Mouse (Mus musculus): ENCODE data around the gene Gpr137. TPM values are rescaled to one million over a fixed set of nuclear protein-coding genes. Genes with fewer than 3 reads are reported as not detected.

Gpr137 gene
- polyA plus RNA-seq, 1 experiment from 2014 or later: 5.3 TPM

GRCm38 (mm10) chr19:6975537-6976521 is 33.5 kb upstream of the Gpr137 start, which contains the start of gene Plcb3:
Plcb3 (minus strand) TSS chr19:6976470.
- Histone ChIP-seq H3K9me3 (replicated peaks; ENCODE audit: control insufficient read depth, low read length) (no peaks in the 10 kb centered on the region), H3K4me2 (ENCODE audit: low read depth, low read length) (peak within 1 kb of the TSS; percentile 99), H3K4me1 (ENCODE audit: control insufficient read depth, low read depth, low read length) (peaks cover 52% of the 10 kb centered on the region), H3K9ac (ENCODE audit: low read depth, low read length) (peak within 1 kb of the TSS; percentile 56), H3K36me3 (ENCODE audit: control insufficient read depth, insufficient read depth) (peaks cover 4% of the 10 kb centered on the region), H3K4me3 (ENCODE audit: low read depth, low read length) (peak within 1 kb of the TSS; percentile 77), H3K27ac (ENCODE audit: low read length) (peak within 1 kb of the TSS; percentile 57), H3K27me3 (ENCODE audit: control insufficient read depth, insufficient read depth, low read depth, low read length) (no peaks in the 10 kb centered on the region)
- WGBS (ENCODE audit: insufficient replicate concordance): 0% methylated on average over 16 of the region's 16 CpGs
- no peak for ATAC-seq (ENCODE audit: low read depth)

GRCm38 (mm10) chr19:6974211-6975205 is 32.2 kb upstream of the Gpr137 start, which contains the start of gene Ppp1r14b:
Ppp1r14b (plus strand) TSS chr19:6974968.
- under 1% methylated on average over 75 of the region's 84 CpGs for WGBS (ENCODE audit: insufficient replicate concordance)
- Histone ChIP-seq H3K4me3 (ENCODE audit: low read depth, low read length) (peak within 1 kb of the TSS; percentile 77), H3K36me3 (ENCODE audit: control insufficient read depth, insufficient read depth) (peaks cover 4% of the 10 kb centered on the region), H3K9me3 (replicated peaks; ENCODE audit: control insufficient read depth, low read length) (no peaks in the 10 kb centered on the region), H3K4me2 (ENCODE audit: low read depth, low read length) (peak within 1 kb of the TSS; percentile 99), H3K4me1 (ENCODE audit: control insufficient read depth, low read depth, low read length) (peaks cover 64% of the 10 kb centered on the region), H3K9ac (ENCODE audit: low read depth, low read length) (peak within 1 kb of the TSS; percentile 56), H3K27ac (ENCODE audit: low read length) (peak within 1 kb of the TSS; percentile 85), H3K27me3 (ENCODE audit: control insufficient read depth, insufficient read depth, low read depth, low read length) (no peaks in the 10 kb centered on the region)
- peak; percentile 63 for ATAC-seq (ENCODE audit: low read depth)

- no peak for ATAC-seq (ENCODE audit: low read depth)
- H3K36me3 ChIP-seq (ENCODE audit: control insufficient read depth, insufficient read depth): peaks cover 4% of the 10 kb centered on the region
- H3K4me1 ChIP-seq (ENCODE audit: control insufficient read depth, low read depth, low read length): peaks cover 64% of the 10 kb centered on the region
- peak overlapping the region; percentile 99 for H3K4me2 ChIP-seq (ENCODE audit: low read depth, low read length)
- peak overlapping the region; percentile 56; the same call in 1 of the 2 replicates for H3K9ac ChIP-seq (ENCODE audit: low read depth, low read length)
- peak overlapping the region; percentile 77 for H3K4me3 ChIP-seq (ENCODE audit: low read depth, low read length)
- no peaks in the 10 kb centered on the region for H3K9me3 ChIP-seq (replicated peaks; ENCODE audit: control insufficient read depth, low read length)
- 22% methylated on average over 12 of the region's 12 CpGs for WGBS (ENCODE audit: insufficient replicate concordance)
- H3K27ac ChIP-seq (ENCODE audit: low read length): peak overlapping the region; percentile 14; the same call in 1 of the 2 replicates
- H3K27me3 ChIP-seq (ENCODE audit: control insufficient read depth, insufficient read depth, low read depth, low read length): peaks cover 2% of the 10 kb centered on the region
Measured at GRCm38 (mm10) chr19:6973581-6974190, 31.4 kb upstream of the Gpr137 start.

GRCm38 (mm10) chr19:6972247-6972917 is 30.1 kb upstream of the Gpr137 start:
- Histone ChIP-seq H3K27ac (ENCODE audit: low read length) (no peak overlapping the region), H3K4me3 (ENCODE audit: low read depth, low read length) (no peak overlapping the region), H3K36me3 (ENCODE audit: control insufficient read depth, insufficient read depth) (no peaks in the 10 kb centered on the region), H3K9me3 (replicated peaks; ENCODE audit: control insufficient read depth, low read length) (no peaks in the 10 kb centered on the region), H3K27me3 (ENCODE audit: control insufficient read depth, insufficient read depth, low read depth, low read length) (peaks cover 5% of the 10 kb centered on the region), H3K4me2 (ENCODE audit: low read depth, low read length) (no peak overlapping the region), H3K4me1 (ENCODE audit: control insufficient read depth, low read depth, low read length) (peaks cover 56% of the 10 kb centered on the region), H3K9ac (ENCODE audit: low read depth, low read length) (no peak overlapping the region)
- ATAC-seq (ENCODE audit: low read depth): no peak
- 77% methylated on average over 13 of the region's 13 CpGs for WGBS (ENCODE audit: insufficient replicate concordance)

GRCm38 (mm10) chr19:6971644-6972043 is 29.4 kb upstream of the Gpr137 start:
- no peaks in the 10 kb centered on the region for H3K36me3 ChIP-seq (ENCODE audit: control insufficient read depth, insufficient read depth)
- no peak overlapping the region for H3K9ac ChIP-seq (ENCODE audit: low read depth, low read length)
- H3K4me3 ChIP-seq (ENCODE audit: low read depth, low read length): no peak overlapping the region
- peaks cover 53% of the 10 kb centered on the region for H3K4me1 ChIP-seq (ENCODE audit: control insufficient read depth, low read depth, low read length)
- no peaks in the 10 kb centered on the region for H3K9me3 ChIP-seq (replicated peaks; ENCODE audit: control insufficient read depth, low read length)
- ATAC-seq (ENCODE audit: low read depth): no peak
- peaks cover 5% of the 10 kb centered on the region for H3K27me3 ChIP-seq (ENCODE audit: control insufficient read depth, insufficient read depth, low read depth, low read length)
- H3K27ac ChIP-seq (ENCODE audit: low read length): 0 out of 2 replicates have a peak overlapping the region, but pooled peaks have one; percentile 9
- whole genome bisulfite sequencing (ENCODE audit: insufficient replicate concordance): 57% methylated on average over 6 of the region's 6 CpGs
- H3K4me2 ChIP-seq (ENCODE audit: low read depth, low read length): no peak overlapping the region

GRCm38 (mm10) chr19:6970460-6971085 is 28.3 kb upstream of the Gpr137 start:
- Histone ChIP-seq H3K9ac (ENCODE audit: low read depth, low read length) (peak overlapping the region; percentile 42), H3K4me3 (ENCODE audit: low read depth, low read length) (peak overlapping the region; percentile 70), H3K4me1 (ENCODE audit: control insufficient read depth, low read depth, low read length) (peaks cover 42% of the 10 kb centered on the region), H3K27ac (ENCODE audit: low read length) (no peak overlapping the region), H3K36me3 (ENCODE audit: control insufficient read depth, insufficient read depth) (no peaks in the 10 kb centered on the region), H3K27me3 (ENCODE audit: control insufficient read depth, insufficient read depth, low read depth, low read length) (peaks cover 5% of the 10 kb centered on the region), H3K9me3 (replicated peaks; ENCODE audit: control insufficient read depth, low read length) (no peaks in the 10 kb centered on the region), H3K4me2 (ENCODE audit: low read depth, low read length) (peak overlapping the region; percentile 93)
- no peak for ATAC-seq (ENCODE audit: low read depth)
- WGBS (ENCODE audit: insufficient replicate concordance): 27% methylated on average over 11 of the region's 11 CpGs

- WGBS (ENCODE audit: insufficient replicate concordance): 1% methylated on average over 55 of the region's 55 CpGs
- Histone ChIP-seq H3K4me1 (ENCODE audit: control insufficient read depth, low read depth, low read length) (peaks cover 41% of the 10 kb centered on the region), H3K27me3 (ENCODE audit: control insufficient read depth, insufficient read depth, low read depth, low read length) (peaks cover 5% of the 10 kb centered on the region), H3K4me2 (ENCODE audit: low read depth, low read length) (peak overlapping the region; percentile 93), H3K4me3 (ENCODE audit: low read depth, low read length) (peak overlapping the region; percentile 70), H3K9ac (ENCODE audit: low read depth, low read length) (peak overlapping the region; percentile 78), H3K27ac (ENCODE audit: low read length) (no peak overlapping the region), H3K9me3 (replicated peaks; ENCODE audit: control insufficient read depth, low read length) (no peaks in the 10 kb centered on the region), H3K36me3 (ENCODE audit: control insufficient read depth, insufficient read depth) (0 out of 2 replicates have a peak, but pooled peaks cover 2% of the 10 kb centered on the region)
- peak; percentile 81 for ATAC-seq (ENCODE audit: low read depth)
Measured at GRCm38 (mm10) chr19:6969665-6970381, 27.5 kb upstream of the Gpr137 start.
